Mouse (Mus musculus) lung, postnatal 0 days (tissue): Measurements from ENCODE around the gene Trit1. TPM values are rescaled to one million over a fixed set of nuclear protein-coding genes. Genes with fewer than 3 reads are reported as not detected.

Experiments
- ATAC-seq: fragments of 200-750 bp; cut with Nextera tagmentation; 2 replicates; pipeline ENCODE4 v1.8.0; 2017; ENCODE audit warnings: moderate library complexity
- DNase-seq: peaks from one replicate; pipeline ENCODE4 v3.0.0-alpha.2; 2016; ENCODE audit warnings: low spot score
- H3K27ac ChIP-seq: fragments of 300-500 bp; sonication (generic); 2 replicates; pipeline ENCODE4 v1.5.1; 2014; ENCODE audit warnings: antibody characterized with exemption, mild to moderate bottlenecking, low read length, mixed read lengths
- H3K27me3 ChIP-seq: fragments of 300-500 bp; sonication (generic); replicated peaks from 2 replicates; pipeline ENCODE4 v1.6.1; 2014; ENCODE audit warnings: low read length, mixed read lengths; ENCODE audit not compliant: insufficient read depth
- H3K36me3 ChIP-seq: fragments of 300-500 bp; sonication (generic); 2 replicates; pipeline ENCODE4 v1.6.1; 2014; ENCODE audit warnings: low read length, mixed read lengths; ENCODE audit not compliant: insufficient read depth
- H3K4me1 ChIP-seq: fragments of 300-500 bp; sonication (generic); 2 replicates; pipeline ENCODE4 v1.6.1; 2014; ENCODE audit warnings: antibody characterized with exemption, low read depth, low read length, mixed read lengths; ENCODE audit not compliant: insufficient read depth
- H3K4me2 ChIP-seq: fragments of 300-500 bp; sonication (generic); replicated peaks from 2 replicates; pipeline ENCODE4 v1.6.1; 2014; ENCODE audit warnings: low read depth, mild to moderate bottlenecking, low read length, moderate library complexity, mixed read lengths
- H3K4me3 ChIP-seq: fragments of 300-500 bp; sonication (generic); 2 replicates; pipeline ENCODE4 v1.5.1; 2014; ENCODE audit warnings: low read depth, low read length
- H3K9ac ChIP-seq: fragments of 300-500 bp; sonication (generic); replicated peaks from 2 replicates; pipeline ENCODE4 v1.6.1; 2014; ENCODE audit warnings: low read depth, mild to moderate bottlenecking
- H3K9me3 ChIP-seq: fragments of 300-500 bp; sonication (generic); 2 replicates; pipeline ENCODE4 v1.6.1; 2016; ENCODE audit warnings: low read length, mixed read lengths
- CTCF ChIP-seq: IDR thresholded peaks from 2 replicates; pipeline ENCODE4 v1.5.1; 2016; ENCODE audit warnings: antibody characterized with exemption, mild to moderate bottlenecking
- EP300 ChIP-seq: IDR thresholded peaks from 2 replicates; pipeline ENCODE4 v1.6.1; 2016; ENCODE audit warnings: antibody characterized with exemption, mild to moderate bottlenecking, control low read depth
- WGBS: fragments of 180-500 bp; shearing (Covaris S2); extraction: QIAGEN DNeasy Blood & Tissue Kit; methylation state at CpG from one replicate; pipeline ENCODE4 v1.1.7; 2014; 5-methylcytosine and 5-hydroxymethylcytosine counted together
- polyA plus RNA-seq: library from polyadenylated mRNA; unstranded; fragments of >200 nt; fragmentation: Nextera tagmentation; extraction: Ambion mirVana; gene quantifications from 2 replicates; pipeline ENCODE4 v1.2.1, GENCODE M21; 2015

Trit1 gene
- polyA plus RNA-seq, 1 experiment from 2014 or later: 11.1 TPM

DNA sequence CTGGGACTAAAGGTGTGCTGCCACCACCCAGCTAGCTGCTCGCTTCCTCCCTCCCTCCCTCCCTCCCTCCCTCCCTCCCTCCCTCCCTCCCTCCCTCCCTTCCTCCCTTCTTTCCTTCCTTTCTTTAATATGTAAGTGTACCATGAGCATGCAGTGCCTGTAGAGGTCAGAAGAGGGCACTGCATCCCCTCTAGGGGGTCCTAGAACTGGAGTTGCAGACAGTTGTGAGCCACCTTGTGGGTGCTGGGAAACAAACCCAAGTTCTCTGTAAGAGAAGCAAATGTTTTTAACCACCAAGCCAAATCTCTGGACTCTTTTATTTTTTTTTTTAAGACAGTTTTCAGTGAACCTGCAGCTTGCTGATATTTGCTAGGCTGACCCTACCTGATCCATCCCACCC lies 6.5 kb downstream of the Trit1 start:
- ATAC-seq (no peak), DNase-seq (no peak)
- WGBS: 89% methylated on average over 1 of the region's 1 CpGs
- Histone ChIP-seq H3K36me3 (no peaks in the 10 kb centered on the region), H3K4me2 (no peak overlapping the region), H3K9me3 (no peaks in the 10 kb centered on the region), H3K9ac (no peak overlapping the region), H3K4me3 (no peak overlapping the region), H3K27ac (no peak overlapping the region), H3K4me1 (no peaks in the 10 kb centered on the region), H3K27me3 (no peaks in the 10 kb centered on the region)
- TF ChIP-seq EP300 (no peak), CTCF (no peak)

GRCm38 (mm10) chr4:123025418-123025817 lies 9.0 kb downstream of the Trit1 start:
- DNase-seq (no peak), ATAC-seq (0 out of 2 replicates have a peak, but pooled peaks have one; percentile 2)
- Histone ChIP-seq H3K9me3 (no peaks in the 10 kb centered on the region), H3K36me3 (no peaks in the 10 kb centered on the region), H3K27me3 (no peaks in the 10 kb centered on the region), H3K4me2 (no peak overlapping the region), H3K4me1 (no peaks in the 10 kb centered on the region), H3K9ac (no peak overlapping the region), H3K4me3 (no peak overlapping the region), H3K27ac (no peak overlapping the region)
- 67% methylated on average over 2 of the region's 2 CpGs for WGBS
- no peak for TF ChIP-seq EP300
- no peak for TF ChIP-seq CTCF

- no peak for ATAC-seq
- TF ChIP-seq CTCF (no peak), EP300 (no peak)
- H3K27me3 ChIP-seq: no peaks in the 10 kb centered on the region
- no peak overlapping the region for H3K4me2 ChIP-seq
- no peak overlapping the region for H3K4me3 ChIP-seq
- no peaks in the 10 kb centered on the region for H3K36me3 ChIP-seq
- no peaks in the 10 kb centered on the region for H3K9me3 ChIP-seq
- H3K9ac ChIP-seq: no peak overlapping the region
- H3K27ac ChIP-seq: no peak overlapping the region
- peak; percentile 11 for DNase-seq
- no peaks in the 10 kb centered on the region for H3K4me1 ChIP-seq
- 87% methylated on average over 13 of the region's 13 CpGs for WGBS
Measured at GRCm38 (mm10) chr4:123026161-123026560, 9.8 kb downstream of the Trit1 start.

- Histone ChIP-seq H3K27me3 (no peaks in the 10 kb centered on the region), H3K4me2 (no peak overlapping the region), H3K4me1 (no peaks in the 10 kb centered on the region), H3K9ac (no peak overlapping the region), H3K9me3 (no peaks in the 10 kb centered on the region), H3K36me3 (no peaks in the 10 kb centered on the region), H3K27ac (no peak overlapping the region), H3K4me3 (no peak overlapping the region)
- ATAC-seq: no peak
- WGBS: 75% methylated on average over 4 of the region's 4 CpGs
- no peak for DNase-seq
- no peak for TF ChIP-seq CTCF
- no peak for TF ChIP-seq EP300
Measured at GRCm38 (mm10) chr4:123026597-123026996, 10.2 kb downstream of the Trit1 start.

GRCm38 (mm10) chr4:123034841-123035240 lies 18.4 kb downstream of the Trit1 start:
- H3K9me3 ChIP-seq: no peaks in the 10 kb centered on the region
- WGBS: 92% methylated on average over 2 of the region's 2 CpGs
- no peaks in the 10 kb centered on the region for H3K36me3 ChIP-seq
- H3K27ac ChIP-seq: no peak overlapping the region
- no peak overlapping the region for H3K4me3 ChIP-seq
- no peak for TF ChIP-seq EP300
- TF ChIP-seq CTCF: no peak
- H3K4me1 ChIP-seq: no peaks in the 10 kb centered on the region
- no peak for DNase-seq
- no peaks in the 10 kb centered on the region for H3K27me3 ChIP-seq
- ATAC-seq: no peak
- H3K9ac ChIP-seq: no peak overlapping the region
- H3K4me2 ChIP-seq: no peak overlapping the region

- TF ChIP-seq CTCF (no peak), EP300 (no peak)
- Histone ChIP-seq H3K27me3 (no peaks in the 10 kb centered on the region), H3K9ac (no peak overlapping the region), H3K9me3 (no peaks in the 10 kb centered on the region), H3K4me2 (no peak overlapping the region), H3K27ac (no peak overlapping the region), H3K4me1 (no peaks in the 10 kb centered on the region), H3K36me3 (no peaks in the 10 kb centered on the region), H3K4me3 (no peak overlapping the region)
- no peak for ATAC-seq
- 89% methylated on average over 2 of the region's 2 CpGs for whole genome bisulfite sequencing
- DNase-seq: no peak
Measured at GRCm38 (mm10) chr4:123035636-123036035, 19.2 kb downstream of the Trit1 start.

- no peaks in the 10 kb centered on the region for H3K36me3 ChIP-seq
- H3K4me1 ChIP-seq: no peaks in the 10 kb centered on the region
- no peaks in the 10 kb centered on the region for H3K9me3 ChIP-seq
- DNase-seq (peak; percentile 29), ATAC-seq (peak; percentile 74)
- H3K4me3 ChIP-seq: no peak overlapping the region
- no peak overlapping the region for H3K4me2 ChIP-seq
- no peaks in the 10 kb centered on the region for H3K27me3 ChIP-seq
- no peak for TF ChIP-seq EP300
- H3K27ac ChIP-seq: no peak overlapping the region
- WGBS: 49% methylated on average over 3 of the region's 3 CpGs
- H3K9ac ChIP-seq: no peak overlapping the region
Measured at GRCm38 (mm10) chr4:123036710-123037109, 20.3 kb downstream of the Trit1 start.
